Mouse (Mus musculus): ENCODE results near the gene Tgm7. TPM values are rescaled to one million over a fixed set of nuclear protein-coding genes. Genes with fewer than 3 reads are reported as not detected.

Tgm7 gene
- polyA plus RNA-seq (2016; fragmentation: Nextera tagmentation; extraction: Ambion mirVana): not detected in 2 replicates

- no peaks in the 10 kb centered on the region for H3K9me3 ChIP-seq
- H3K27me3 ChIP-seq: no peaks in the 10 kb centered on the region
- no peak within 1 kb of the TSS for H3K4me2 ChIP-seq
- H3K36me3 ChIP-seq (replicated peaks): no peaks in the 10 kb centered on the region
- WGBS: 90% methylated on average over 4 of the region's 4 CpGs
- H3K4me3 ChIP-seq (replicated peaks): no peak within 1 kb of the TSS
- H3K4me1 ChIP-seq: no peaks in the 10 kb centered on the region
- H3K27ac ChIP-seq: no peak within 1 kb of the TSS
- ATAC-seq (ENCODE audit: low FRiP score): no peak
- H3K9ac ChIP-seq: no peak within 1 kb of the TSS
Measured at GRCm38 (mm10) chr2:121109695-121110094, at the start of gene Tgm7. TSS of gene Tgm7 (minus strand) at chr2:121109795.

GRCm38 (mm10) chr2:121153100-121153499 lies 43.5 kb upstream of the Tgm7 start:
- Histone ChIP-seq H3K4me3 (replicated peaks) (no peak overlapping the region), H3K27me3 (no peaks in the 10 kb centered on the region), H3K9me3 (no peaks in the 10 kb centered on the region), H3K27ac (no peak overlapping the region), H3K9ac (no peak overlapping the region), H3K4me1 (no peaks in the 10 kb centered on the region), H3K36me3 (replicated peaks) (peaks cover 24% of the 10 kb centered on the region), H3K4me2 (no peak overlapping the region)
- no peak for ATAC-seq (ENCODE audit: low FRiP score)
- WGBS: 88% methylated on average over 3 of the region's 3 CpGs

DNA sequence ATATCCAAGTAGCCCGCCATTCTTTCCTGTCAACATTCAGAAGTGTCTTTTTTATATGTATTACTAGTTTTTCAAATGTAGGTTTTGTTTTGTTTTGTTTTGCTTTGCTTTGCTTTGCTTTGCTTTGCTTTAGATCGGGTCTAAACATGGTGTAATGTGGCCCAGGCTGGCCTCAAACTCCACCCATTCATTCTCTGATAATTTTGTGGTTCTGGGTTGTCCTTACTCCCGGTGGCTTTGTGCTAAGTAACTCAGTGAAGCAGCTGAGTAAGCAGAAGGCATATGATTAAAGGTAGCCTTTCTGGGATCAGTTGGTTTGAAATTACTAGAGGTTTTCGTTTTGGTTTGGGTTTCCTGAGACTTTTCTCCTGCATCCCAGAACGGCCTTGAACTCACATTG lies 40.1 kb upstream of the Tgm7 start:
- H3K4me1 ChIP-seq: no peaks in the 10 kb centered on the region
- no peak overlapping the region for H3K9ac ChIP-seq

GRCm38 (mm10) chr2:121142415-121142814 lies 32.8 kb upstream of the Tgm7 start:
- H3K36me3 ChIP-seq (replicated peaks): peaks cover 28% of the 10 kb centered on the region
- H3K4me2 ChIP-seq: no peak overlapping the region
- WGBS: 72% methylated on average over 2 of the region's 2 CpGs
- H3K4me3 ChIP-seq (replicated peaks): no peak overlapping the region
- peaks cover 8% of the 10 kb centered on the region; the same call in 1 of the 2 replicates for H3K9me3 ChIP-seq
- H3K27me3 ChIP-seq: no peaks in the 10 kb centered on the region
- no peak overlapping the region for H3K27ac ChIP-seq
- no peak overlapping the region for H3K9ac ChIP-seq
- ATAC-seq (ENCODE audit: low FRiP score): no peak
- peaks cover 32% of the 10 kb centered on the region for H3K4me1 ChIP-seq

More for the DNA sequence above, 40.1 kb upstream of the Tgm7 start:
- H3K27ac ChIP-seq: no peak overlapping the region
- 92% methylated on average over 5 of the region's 5 CpGs for WGBS
- peaks cover 21% of the 10 kb centered on the region for H3K36me3 ChIP-seq (replicated peaks)
- no peaks in the 10 kb centered on the region for H3K9me3 ChIP-seq
- no peak overlapping the region for H3K4me3 ChIP-seq (replicated peaks)
- H3K27me3 ChIP-seq: no peaks in the 10 kb centered on the region
- no peak for ATAC-seq (ENCODE audit: low FRiP score)
- no peak overlapping the region for H3K4me2 ChIP-seq

- 72% methylated on average over 16 of the region's 16 CpGs for WGBS
- H3K36me3 ChIP-seq (replicated peaks): peaks cover 26% of the 10 kb centered on the region
Measured at GRCm38 (mm10) chr2:121141216-121142035, 31.8 kb upstream of the Tgm7 start.

DNA sequence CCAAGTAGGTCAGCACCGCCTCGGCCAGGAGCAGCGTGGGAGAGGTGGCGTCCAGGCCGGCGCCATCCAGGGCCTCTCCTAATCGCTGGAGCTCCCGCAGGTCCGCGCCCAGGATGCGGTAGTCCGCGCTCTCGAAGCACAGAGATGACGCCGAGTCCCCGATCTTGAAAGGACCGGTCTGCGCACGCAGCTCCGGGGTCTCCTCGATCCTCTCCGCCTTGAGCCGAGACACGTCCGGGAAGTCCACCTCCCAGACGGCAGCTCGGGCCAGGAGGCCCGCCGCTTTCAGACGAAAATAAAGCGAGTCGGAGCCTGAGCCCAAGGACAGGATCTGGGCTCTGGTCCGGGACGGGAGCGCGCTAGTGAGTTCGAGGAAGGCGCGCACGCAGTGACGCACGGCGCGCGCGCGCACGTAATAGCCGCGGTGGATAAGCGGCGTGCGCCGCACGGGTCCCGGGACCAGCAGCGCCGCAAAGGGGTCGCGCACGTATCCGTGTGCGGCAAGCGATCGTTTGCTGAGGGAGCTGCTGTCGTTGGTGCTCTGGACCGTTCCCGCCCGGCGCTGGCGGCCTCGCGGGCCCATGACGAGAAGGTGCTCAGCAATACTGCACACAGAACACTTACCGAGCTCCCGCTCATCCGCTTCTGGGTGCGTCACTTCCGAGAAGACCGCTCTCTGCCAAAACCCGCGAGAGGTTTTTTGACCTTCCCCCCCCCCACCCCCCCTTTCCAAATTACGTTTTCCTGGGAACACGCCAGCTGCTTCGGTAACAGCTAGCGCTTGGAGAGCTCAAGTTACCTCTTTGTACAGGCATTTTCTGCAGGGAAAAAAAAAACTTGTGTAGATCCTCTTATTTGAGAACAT lies 30.7 kb upstream of the Tgm7 start, which contains the start of the genes Adal and Lcmt2:
TSS of gene Adal (plus strand) at position 411 of the 865 bp plus-strand sequence.
TSS of gene Lcmt2 (minus strand) at position 636 of the 865 bp plus-strand sequence.
- peak within 1 kb of the TSS; percentile 69 for H3K4me2 ChIP-seq
- H3K4me1 ChIP-seq: peaks cover 33% of the 10 kb centered on the region
- peak within 1 kb of the TSS; percentile 80 for H3K9ac ChIP-seq
- H3K9me3 ChIP-seq: peaks cover 8% of the 10 kb centered on the region; the same call in 1 of the 2 replicates
- ATAC-seq (ENCODE audit: low FRiP score): peak; percentile 93
- peak within 1 kb of the TSS; percentile 98 for H3K27ac ChIP-seq
- H3K36me3 ChIP-seq (replicated peaks): peaks cover 23% of the 10 kb centered on the region
- peak within 1 kb of the TSS; percentile 60 for H3K4me3 ChIP-seq (replicated peaks)
- no peaks in the 10 kb centered on the region for H3K27me3 ChIP-seq
- WGBS: under 1% methylated on average over 83 of the region's 87 CpGs

More at GRCm38 (mm10) chr2:121141216-121142035, 31.8 kb upstream of the Tgm7 start:
- Histone ChIP-seq H3K4me1 (peaks cover 33% of the 10 kb centered on the region), H3K9me3 (peaks cover 8% of the 10 kb centered on the region; the same call in 1 of the 2 replicates), H3K4me3 (replicated peaks) (peak overlapping the region; percentile 60), H3K4me2 (peak overlapping the region; percentile 69), H3K27ac (peak overlapping the region; percentile 98), H3K9ac (peak overlapping the region; percentile 80), H3K27me3 (no peaks in the 10 kb centered on the region)
- ATAC-seq (ENCODE audit: low FRiP score): no peak

- ATAC-seq (ENCODE audit: low FRiP score): no peak
- Histone ChIP-seq H3K9me3 (peaks cover 8% of the 10 kb centered on the region; the same call in 1 of the 2 replicates), H3K4me1 (peaks cover 33% of the 10 kb centered on the region), H3K4me3 (replicated peaks) (peak overlapping the region; percentile 60), H3K27me3 (no peaks in the 10 kb centered on the region), H3K4me2 (peak overlapping the region; percentile 69), H3K27ac (peak overlapping the region; percentile 98), H3K9ac (peak overlapping the region; percentile 80), H3K36me3 (replicated peaks) (peaks cover 23% of the 10 kb centered on the region)
- WGBS: 56% methylated on average over 29 of the region's 29 CpGs
Measured at GRCm38 (mm10) chr2:121139266-121140017, 29.8 kb upstream of the Tgm7 start.

GRCm38 (mm10) chr2:121137371-121137770 lies 27.8 kb upstream of the Tgm7 start:
- peaks cover 8% of the 10 kb centered on the region; the same call in 1 of the 2 replicates for H3K9me3 ChIP-seq
- no peaks in the 10 kb centered on the region for H3K27me3 ChIP-seq
- 96% methylated on average over 4 of the region's 4 CpGs for WGBS
- peaks cover 23% of the 10 kb centered on the region for H3K36me3 ChIP-seq (replicated peaks)
- H3K4me3 ChIP-seq (replicated peaks): no peak overlapping the region
- no peak overlapping the region for H3K4me2 ChIP-seq
- H3K9ac ChIP-seq: no peak overlapping the region
- no peak for ATAC-seq (ENCODE audit: low FRiP score)
- no peak overlapping the region for H3K27ac ChIP-seq
- H3K4me1 ChIP-seq: peaks cover 33% of the 10 kb centered on the region

GRCm38 (mm10) chr2:121132822-121133221 lies 23.2 kb upstream of the Tgm7 start:
- Histone ChIP-seq H3K27ac (no peak overlapping the region), H3K36me3 (replicated peaks) (peaks cover 5% of the 10 kb centered on the region), H3K9ac (no peak overlapping the region), H3K4me2 (no peak overlapping the region), H3K27me3 (no peaks in the 10 kb centered on the region), H3K9me3 (no peaks in the 10 kb centered on the region), H3K4me1 (0 out of 2 replicates have a peak, but pooled peaks cover 3% of the 10 kb centered on the region), H3K4me3 (replicated peaks) (no peak overlapping the region)
- WGBS: 71% methylated on average over 1 of the region's 1 CpGs
- ATAC-seq (ENCODE audit: low FRiP score): no peak

GRCm38 (mm10) chr2:121128865-121129620 lies 19.4 kb upstream of the Tgm7 start:
- Histone ChIP-seq H3K27ac (no peak overlapping the region), H3K9ac (no peak overlapping the region), H3K27me3 (no peaks in the 10 kb centered on the region), H3K4me1 (no peaks in the 10 kb centered on the region), H3K4me2 (no peak overlapping the region), H3K9me3 (no peaks in the 10 kb centered on the region), H3K4me3 (replicated peaks) (no peak overlapping the region), H3K36me3 (replicated peaks) (no peaks in the 10 kb centered on the region)
- ATAC-seq (ENCODE audit: low FRiP score): no peak
- 73% methylated on average over 9 of the region's 9 CpGs for WGBS

DNA sequence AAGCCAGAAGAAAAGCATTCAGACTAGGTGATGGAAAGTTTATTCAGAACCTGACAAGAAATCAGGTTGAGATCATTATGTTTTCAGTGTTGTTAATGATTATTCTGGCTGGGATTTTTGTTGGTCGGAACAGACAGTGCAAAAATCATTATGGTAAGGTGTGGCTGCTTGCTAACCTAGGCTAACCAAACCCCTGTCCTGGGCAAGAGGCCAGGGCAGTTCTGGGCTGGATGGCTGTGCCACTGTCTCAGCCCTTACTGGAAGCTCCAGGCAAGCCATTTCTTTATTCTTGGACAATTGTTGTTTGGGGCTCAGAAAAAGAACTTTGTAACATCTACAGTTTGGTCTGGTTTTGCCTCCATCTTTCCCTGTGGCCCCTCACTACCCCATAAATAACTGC lies 17.9 kb upstream of the Tgm7 start:
- H3K4me1 ChIP-seq: no peaks in the 10 kb centered on the region
- H3K9me3 ChIP-seq: no peaks in the 10 kb centered on the region
- H3K9ac ChIP-seq: no peak overlapping the region
- H3K4me2 ChIP-seq: no peak overlapping the region
- WGBS: 78% methylated on average over 1 of the region's 1 CpGs
- no peak overlapping the region for H3K4me3 ChIP-seq (replicated peaks)
- no peaks in the 10 kb centered on the region for H3K36me3 ChIP-seq (replicated peaks)
- H3K27me3 ChIP-seq: no peaks in the 10 kb centered on the region
- H3K27ac ChIP-seq: no peak overlapping the region
- no peak for ATAC-seq (ENCODE audit: low FRiP score)

All from forebrain, embryonic 12.5 days (tissue).